Mouse (Mus musculus) brain, adult 2 months (tissue): ENCODE measurements around the gene Cyp3a41a.
"Not testable (repeated sequence)": the region's sequence is repeated elsewhere in the genome, so short reads cannot be mapped to it uniquely, and the experiment has no call there.

Source experiments
- DNase-seq: peaks from one replicate; pipeline ENCODE4 v3.0.0; 2011; ENCODE audit warnings: low read depth, low spot score

Cyp3a41a gene

GRCm38 (mm10) chr5:145720036-145720435 lies at the start of gene Cyp3a41a:
Gene Cyp3a41a (minus strand): TSS chr5:145720136.
- not testable (repeated sequence) for DNase-seq

GRCm38 (mm10) chr5:145737512-145737911 lies 17.6 kb upstream of the Cyp3a41a start:
- not testable (repeated sequence) for DNase-seq

DNA sequence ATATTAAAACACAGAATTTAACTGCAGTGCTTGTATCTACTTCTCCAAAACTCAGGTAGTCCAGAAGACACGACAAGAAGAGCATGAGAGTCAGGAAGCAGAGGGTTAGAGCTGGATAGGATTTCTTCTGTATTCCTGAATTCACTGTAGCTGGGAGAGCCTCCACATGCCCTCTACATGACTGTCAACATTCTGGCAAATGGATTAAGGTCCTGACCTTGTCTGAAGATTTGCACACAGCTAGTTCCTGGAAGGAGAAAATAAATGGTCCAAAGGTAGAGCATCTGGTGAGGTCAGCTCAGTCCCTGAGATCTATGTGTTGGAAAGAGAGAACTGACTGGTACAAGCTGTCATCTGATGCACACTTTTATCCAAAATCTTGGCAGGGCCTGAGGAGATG lies 5.6 kb downstream of the Cyp3a41a start:
- not testable (repeated sequence) for DNase-seq

GRCm38 (mm10) chr5:145707372-145707771 lies 12.6 kb downstream of the Cyp3a41a start:
- DNase-seq = not testable (repeated sequence)

- no peak for DNase-seq
These were observed 57.9 kb downstream of the Cyp3a41a start for GRCm38 (mm10) chr5:145662007-145662406.

GRCm38 (mm10) chr5:145647779-145648178 lies 72.2 kb downstream of the Cyp3a41a start:
- DNase-seq = no peak
